Mouse (Mus musculus): ENCODE measurements around the gene Hdc. TPM values are rescaled to one million over a fixed set of nuclear protein-coding genes. Genes with fewer than 3 reads are reported as not detected.

Hdc gene
- total and polyA plus RNA-seq, 2 experiments from 2014 or later, result 1.2 to 2.3 TPM

DNA sequence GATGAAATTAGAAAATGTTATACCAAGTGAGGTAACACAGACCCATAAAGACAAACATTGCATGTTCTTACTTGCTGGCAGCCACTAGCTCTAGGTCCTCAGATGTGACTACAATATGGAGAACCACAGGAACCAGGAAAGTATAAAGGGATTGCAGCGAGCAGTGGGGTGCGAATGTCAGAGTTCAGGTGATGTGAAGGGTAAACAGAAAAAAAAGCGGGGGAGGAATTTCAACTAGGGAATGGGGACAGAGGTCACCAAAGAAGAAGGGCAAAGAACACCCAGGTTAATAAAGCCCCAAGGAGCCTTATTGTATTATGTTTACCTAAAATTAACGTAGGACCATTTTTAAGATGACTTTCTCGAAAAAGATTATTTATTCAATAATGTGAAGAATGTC, 73.8 kb downstream of the Hdc start:
- no peak for TF ChIP-seq CTCF (IDR thresholded peaks at IDR 0.05; ENCODE audit: low read depth)
- WGBS, result 69% methylated on average over 5 of the region's 5 CpGs
- Histone ChIP-seq H3K4me3 (ENCODE audit: low read length) (no peak overlapping the region), H3K36me3 (ENCODE audit: insufficient read depth, low read length) (no peaks in the 10 kb centered on the region), H3K4me1 (ENCODE audit: insufficient read depth, low read length) (no peaks in the 10 kb centered on the region), H3K4me2 (ENCODE audit: low read depth, low read length) (no peak overlapping the region), H3K27me3 (ENCODE audit: insufficient read depth, low read length) (no peaks in the 10 kb centered on the region), H3K9ac (replicated peaks; ENCODE audit: low read length) (no peak overlapping the region), H3K27ac (no peak overlapping the region), H3K9me3 (ENCODE audit: low read length) (no peaks in the 10 kb centered on the region; the same call in 1 of the 2 replicates)
- no peak for ATAC-seq
- no peak for DNase-seq (ENCODE audit: low spot score)

Other genes with a start within 250 kb of the Hdc start
- gene Atp8b4, start 118.6 kb downstream of the Hdc start, total RNA-seq (2014; rRNA removed), result 0.10 and 0.18 TPM in 2 replicates
- gene Atp8b4, start 118.6 kb downstream of the Hdc start, polyA plus RNA-seq (2015; fragmentation: Nextera tagmentation; extraction: Ambion mirVana), result 0.05 TPM in 1 of 2 replicates, not detected in the other
- 6.4 and 9.8 TPM in 2 replicates for gene Slc27a2, start 66.9 kb downstream of the Hdc start, total RNA-seq (2014; rRNA removed)
- gene Slc27a2, start 66.9 kb downstream of the Hdc start, polyA plus RNA-seq (2015; fragmentation: Nextera tagmentation; extraction: Ambion mirVana), result 7.9 and 8.2 TPM in 2 replicates
- gene Gabpb1, start 57.0 kb upstream of the Hdc start, total RNA-seq (2014; rRNA removed), result 15.2 and 16.9 TPM in 2 replicates
- 25.2 and 27.0 TPM in 2 replicates for gene Gabpb1, start 57.0 kb upstream of the Hdc start, polyA plus RNA-seq (2015; fragmentation: Nextera tagmentation; extraction: Ambion mirVana)
- 15.6 and 20.3 TPM in 2 replicates for gene Usp8, start 88.0 kb upstream of the Hdc start, total RNA-seq (2014; rRNA removed)
- 20.9 and 22.3 TPM in 2 replicates for gene Usp8, start 88.0 kb upstream of the Hdc start, polyA plus RNA-seq (2015; fragmentation: Nextera tagmentation; extraction: Ambion mirVana)
- gene Usp50, start 164.2 kb upstream of the Hdc start, total RNA-seq (2014; rRNA removed), result 0.10 and 0.47 TPM in 2 replicates
- gene Usp50, start 164.2 kb upstream of the Hdc start, polyA plus RNA-seq (2015; fragmentation: Nextera tagmentation; extraction: Ambion mirVana), result 2.1 TPM in 2 replicates